Mouse (Mus musculus): ENCODE results near the gene Ascc1. TPM values are rescaled to one million over a fixed set of nuclear protein-coding genes. Genes with fewer than 3 reads are reported as not detected.
A peak's percentile ranks its signal among the peaks of the same experiment; 100 is the strongest.

Gene Ascc1
- total and polyA plus RNA-seq, 2 experiments from 2014 or later = 15.7 to 34.6 TPM

- no peak for DNase-seq (ENCODE audit: low spot score)
- no peaks in the 10 kb centered on the region for H3K36me3 ChIP-seq (replicated peaks; ENCODE audit: control insufficient read depth, insufficient read depth, low read length)
- no peaks in the 10 kb centered on the region for H3K9me3 ChIP-seq (replicated peaks; ENCODE audit: control insufficient read depth, low read length)
- peaks cover 11% of the 10 kb centered on the region; the same call in 1 of the 2 replicates for H3K4me1 ChIP-seq (ENCODE audit: control insufficient read depth, insufficient read depth)
- H3K9ac ChIP-seq (replicated peaks; ENCODE audit: low read depth, low read length) = no peak overlapping the region
- H3K27me3 ChIP-seq (ENCODE audit: control insufficient read depth, insufficient read depth, low read length) = no peaks in the 10 kb centered on the region
- no peak overlapping the region for H3K27ac ChIP-seq (ENCODE audit: low read depth)
- TF ChIP-seq EP300 (IDR thresholded peaks at IDR 0.05; ENCODE audit: low read depth) = no peak
- H3K4me3 ChIP-seq (ENCODE audit: low read depth, low read length) = no peak overlapping the region
- 82% methylated on average over 12 of the region's 12 CpGs for WGBS
- ATAC-seq (ENCODE audit: insufficient read depth, low read depth) = no peak
- no peak overlapping the region for H3K4me2 ChIP-seq (ENCODE audit: low read depth, low read length)
Measured at GRCm38 (mm10) chr10:59959517-59959916, 43.1 kb upstream of the Ascc1 start.

DNA sequence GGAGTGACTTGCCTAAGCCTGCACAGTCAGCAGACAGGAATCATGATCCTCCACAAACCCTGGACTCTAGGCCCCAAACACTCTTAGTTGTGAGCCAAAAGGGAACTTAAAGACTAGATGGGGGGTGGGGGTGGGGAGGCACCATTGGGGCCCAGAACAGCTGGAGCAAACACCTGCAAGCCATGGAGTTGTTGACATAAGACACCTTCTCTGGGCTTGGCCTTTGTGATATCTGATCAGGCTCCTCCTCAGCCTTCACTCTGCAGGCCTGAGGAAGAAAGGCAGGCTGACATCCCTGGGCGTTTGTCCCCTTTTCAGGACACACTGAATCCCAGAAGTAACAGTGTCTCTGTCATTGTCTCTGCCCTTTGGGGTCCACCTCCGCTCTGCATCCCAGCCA is 39.0 kb upstream of the Ascc1 start:
- TF ChIP-seq EP300 (IDR thresholded peaks at IDR 0.05; ENCODE audit: low read depth) = no peak
- WGBS = 88% methylated on average over 2 of the region's 2 CpGs

DNA sequence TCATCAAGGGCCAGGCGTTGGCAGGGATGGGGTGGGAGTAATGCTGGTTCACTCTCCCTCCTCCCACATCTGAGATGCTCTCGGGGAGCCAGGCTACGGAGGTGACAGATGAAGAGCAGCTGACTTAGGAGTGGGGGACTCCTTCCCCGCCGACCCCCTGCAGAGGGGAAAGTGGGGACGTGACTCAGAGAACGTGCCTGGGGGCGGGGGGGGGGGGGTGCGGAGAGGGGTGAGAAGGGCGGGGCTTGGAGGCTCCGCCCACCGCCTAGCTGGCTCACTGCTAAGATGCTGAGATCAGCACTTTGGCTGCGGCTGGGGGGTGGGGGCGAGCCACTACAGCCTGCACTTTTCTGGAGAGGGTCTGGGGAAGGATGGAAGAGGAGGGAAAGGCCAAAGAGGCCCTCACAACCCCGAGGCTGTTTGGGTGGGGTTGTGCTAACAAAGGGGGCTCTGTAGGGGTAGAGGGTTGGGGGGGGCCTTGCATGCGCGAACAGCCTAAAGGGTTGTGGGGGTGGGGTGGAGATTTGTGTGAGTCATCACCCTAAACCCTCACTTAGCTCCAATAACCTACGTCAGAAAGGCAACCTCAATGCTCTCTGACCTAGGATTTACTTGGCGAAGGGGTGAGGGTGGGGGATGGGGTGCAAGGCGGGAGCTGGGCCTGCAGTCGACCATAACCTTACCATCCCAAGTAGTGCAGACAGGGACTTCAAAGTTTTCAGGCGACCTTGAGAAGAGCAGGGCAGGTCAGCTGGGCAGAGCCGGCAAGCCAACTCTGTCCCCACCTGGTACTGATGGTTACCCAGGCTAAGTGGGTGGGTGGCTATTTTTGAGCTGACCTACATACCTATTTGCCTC is 37.9 kb upstream of the Ascc1 start:
- Histone ChIP-seq H3K27ac (ENCODE audit: low read depth) (peak overlapping the region; percentile 84), H3K4me1 (ENCODE audit: control insufficient read depth, insufficient read depth) (peaks cover 36% of the 10 kb centered on the region), H3K4me2 (ENCODE audit: low read depth, low read length) (peak overlapping the region; percentile 40), H3K9ac (replicated peaks; ENCODE audit: low read depth, low read length) (peak overlapping the region; percentile 21; the same call in 1 of the 2 replicates), H3K36me3 (replicated peaks; ENCODE audit: control insufficient read depth, insufficient read depth, low read length) (no peaks in the 10 kb centered on the region), H3K4me3 (ENCODE audit: low read depth, low read length) (no peak overlapping the region), H3K9me3 (replicated peaks; ENCODE audit: control insufficient read depth, low read length) (no peaks in the 10 kb centered on the region), H3K27me3 (ENCODE audit: control insufficient read depth, insufficient read depth, low read length) (no peaks in the 10 kb centered on the region)
- DNase-seq (ENCODE audit: low spot score) (no peak), ATAC-seq (ENCODE audit: insufficient read depth, low read depth) (peak; percentile 69)
- no peak for TF ChIP-seq CTCF (IDR thresholded peaks at IDR 0.05; ENCODE audit: low read depth)
- TF ChIP-seq EP300 (IDR thresholded peaks at IDR 0.05; ENCODE audit: low read depth) = peak; percentile 61
- WGBS = 11% methylated on average over 22 of the region's 23 CpGs

More for the DNA sequence above, 39.0 kb upstream of the Ascc1 start:
- Histone ChIP-seq H3K27ac (ENCODE audit: low read depth) (peak overlapping the region; percentile 84; the same call in 1 of the 2 replicates), H3K4me1 (ENCODE audit: control insufficient read depth, insufficient read depth) (peaks cover 32% of the 10 kb centered on the region), H3K4me2 (ENCODE audit: low read depth, low read length) (no peak overlapping the region), H3K9me3 (replicated peaks; ENCODE audit: control insufficient read depth, low read length) (no peaks in the 10 kb centered on the region), H3K9ac (replicated peaks; ENCODE audit: low read depth, low read length) (no peak overlapping the region), H3K36me3 (replicated peaks; ENCODE audit: control insufficient read depth, insufficient read depth, low read length) (no peaks in the 10 kb centered on the region), H3K27me3 (ENCODE audit: control insufficient read depth, insufficient read depth, low read length) (no peaks in the 10 kb centered on the region), H3K4me3 (ENCODE audit: low read depth, low read length) (no peak overlapping the region)
- ATAC-seq (ENCODE audit: insufficient read depth, low read depth) = no peak
- DNase-seq (ENCODE audit: low spot score) = no peak

DNA sequence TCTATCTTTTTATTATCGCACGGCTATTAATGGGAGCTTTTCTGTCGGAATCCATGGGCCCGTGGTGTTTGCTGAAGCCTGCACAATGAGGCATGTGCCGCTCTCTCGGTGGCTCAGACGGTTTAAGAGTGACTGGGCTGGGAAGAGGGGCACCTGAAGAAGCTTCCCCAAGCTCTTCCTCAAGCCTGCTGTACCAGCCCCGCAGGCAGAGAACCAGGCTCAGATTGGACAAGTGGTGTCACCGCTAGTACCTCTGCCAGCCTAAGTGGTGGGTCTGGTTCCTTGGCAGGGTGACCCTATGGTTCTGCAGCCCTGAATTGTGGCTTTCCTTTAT is 37.3 kb upstream of the Ascc1 start:
- Histone ChIP-seq H3K27me3 (ENCODE audit: control insufficient read depth, insufficient read depth, low read length) (no peaks in the 10 kb centered on the region), H3K4me1 (ENCODE audit: control insufficient read depth, insufficient read depth) (peaks cover 39% of the 10 kb centered on the region), H3K9ac (replicated peaks; ENCODE audit: low read depth, low read length) (peak overlapping the region; percentile 21; the same call in 1 of the 2 replicates), H3K4me2 (ENCODE audit: low read depth, low read length) (no peak overlapping the region; the same call in 1 of the 2 replicates), H3K27ac (ENCODE audit: low read depth) (peak overlapping the region; percentile 84), H3K4me3 (ENCODE audit: low read depth, low read length) (no peak overlapping the region), H3K36me3 (replicated peaks; ENCODE audit: control insufficient read depth, insufficient read depth, low read length) (no peaks in the 10 kb centered on the region), H3K9me3 (replicated peaks; ENCODE audit: control insufficient read depth, low read length) (no peaks in the 10 kb centered on the region)
- ATAC-seq (ENCODE audit: insufficient read depth, low read depth) = no peak
- 19% methylated on average over 9 of the region's 9 CpGs for WGBS
- peak; percentile 80 for DNase-seq (ENCODE audit: low spot score)
- TF ChIP-seq CTCF (IDR thresholded peaks at IDR 0.05; ENCODE audit: low read depth) (no peak), EP300 (IDR thresholded peaks at IDR 0.05; ENCODE audit: low read depth) (no peak)

- DNase-seq (ENCODE audit: low spot score) = no peak
- H3K27ac ChIP-seq (ENCODE audit: low read depth) = peak overlapping the region; percentile 84
- H3K9ac ChIP-seq (replicated peaks; ENCODE audit: low read depth, low read length) = no peak overlapping the region
- no peaks in the 10 kb centered on the region for H3K27me3 ChIP-seq (ENCODE audit: control insufficient read depth, insufficient read depth, low read length)
- H3K36me3 ChIP-seq (replicated peaks; ENCODE audit: control insufficient read depth, insufficient read depth, low read length) = no peaks in the 10 kb centered on the region
- no peak for TF ChIP-seq EP300 (IDR thresholded peaks at IDR 0.05; ENCODE audit: low read depth)
- TF ChIP-seq CTCF (IDR thresholded peaks at IDR 0.05; ENCODE audit: low read depth) = no peak
- 90% methylated on average over 8 of the region's 8 CpGs for WGBS
- peaks cover 44% of the 10 kb centered on the region for H3K4me1 ChIP-seq (ENCODE audit: control insufficient read depth, insufficient read depth)
- no peak overlapping the region for H3K4me2 ChIP-seq (ENCODE audit: low read depth, low read length)
- no peaks in the 10 kb centered on the region for H3K9me3 ChIP-seq (replicated peaks; ENCODE audit: control insufficient read depth, low read length)
- no peak overlapping the region for H3K4me3 ChIP-seq (ENCODE audit: low read depth, low read length)
- ATAC-seq (ENCODE audit: insufficient read depth, low read depth) = no peak
Measured at GRCm38 (mm10) chr10:59965788-59966187, 36.8 kb upstream of the Ascc1 start.
